Mouse (Mus musculus): Measurements from ENCODE around the gene Olfr44. TPM values are rescaled to one million over a fixed set of nuclear protein-coding genes. Genes with fewer than 3 reads are reported as not detected.
A peak's percentile ranks its signal among the peaks of the same experiment; 100 is the strongest.

Gene Olfr44
- total RNA-seq (2021): not detected
- long read RNA-seq, experiment 1: 0 reads
- long read RNA-seq, experiment 2: 0 reads

DNA sequence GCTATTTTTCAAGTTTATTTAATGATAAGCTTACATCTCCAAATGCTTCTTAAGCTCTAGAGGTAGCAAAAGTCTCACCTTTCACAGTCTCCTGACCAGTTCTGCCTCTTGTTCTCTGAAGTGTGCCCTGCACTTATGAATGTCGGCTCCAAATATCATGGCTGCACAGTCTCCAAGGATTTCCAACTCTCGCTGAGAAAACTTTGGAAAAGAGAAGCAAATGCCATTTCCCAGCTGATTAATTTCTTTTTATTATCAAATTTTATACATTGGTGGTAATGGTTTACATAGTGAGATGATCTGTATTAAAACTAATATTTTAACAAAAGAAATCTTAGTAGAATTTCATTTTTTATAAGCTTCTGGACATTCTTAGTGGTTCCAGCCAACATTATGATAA lies at the start of gene Olfr44:
Gene Olfr44, minus strand, starts transcription at position 101 of the 400 bp plus-strand sequence.
- intact Hi-C loops (cut with DNase I): no loop called here
- no peak for DNase-seq (ENCODE audit: low spot score in 2 of 2)

- no peak for DNase-seq (ENCODE audit: low spot score in 2 of 2)
- intact Hi-C loops (cut with DNase I): no loop called here
Measured at GRCm38 (mm10) chr9:39523616-39524285, 30.0 kb upstream of the Olfr44 start.

DNA sequence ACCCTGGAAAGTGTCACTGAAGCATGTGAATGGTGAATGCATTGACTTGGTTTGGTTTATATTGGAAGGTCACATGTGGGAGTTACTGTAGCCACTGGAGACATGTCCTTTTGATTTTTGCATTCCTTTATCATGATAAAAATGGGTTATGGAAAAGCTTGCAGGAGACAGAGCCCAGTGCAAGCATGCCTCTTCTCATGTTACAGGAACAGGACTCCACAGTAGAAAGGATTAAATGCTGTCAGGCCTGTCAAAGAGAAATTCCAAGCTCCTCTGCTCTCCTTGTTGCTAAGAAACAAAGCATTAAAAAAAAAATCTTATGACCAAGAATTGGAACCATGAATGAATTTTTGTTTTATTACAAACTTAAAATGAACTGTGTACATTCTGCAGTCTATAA lies 24.8 kb upstream of the Olfr44 start:
- no peak for DNase-seq (ENCODE audit: low spot score in 2 of 2)
- intact Hi-C loops (cut with DNase I): loop anchor here (10.0 kb wide), 1 partner anchor 686 kb away; no protein-coding TSS in a partner anchor

GRCm38 (mm10) chr9:39515531-39515930 lies 21.7 kb upstream of the Olfr44 start, which contains the start of gene Olfr957:
Olfr957 (minus strand) TSS chr9:39515809.
- intact Hi-C loops (cut with DNase I): loop anchor here (10.0 kb wide), 1 partner anchor 689 kb away; no protein-coding TSS in a partner anchor

DNA sequence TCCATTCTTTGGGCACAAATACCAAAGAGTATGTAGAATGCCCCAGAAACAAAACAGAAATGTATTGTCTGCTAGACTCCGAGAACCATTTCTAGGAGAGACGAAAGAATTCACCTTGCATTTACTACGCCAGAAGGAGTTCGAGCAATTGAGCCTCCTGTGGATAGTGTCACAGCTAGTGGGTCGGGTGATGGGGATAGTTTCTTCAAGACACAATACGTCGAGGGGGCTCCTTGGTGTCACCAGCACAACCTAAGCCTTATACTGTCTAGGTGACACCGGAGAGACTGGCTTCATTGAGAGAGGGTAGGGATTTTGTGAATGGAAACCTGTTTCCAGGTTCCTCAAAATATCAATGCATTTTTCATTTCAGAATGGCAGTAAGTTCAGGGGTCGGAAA lies 15.6 kb upstream of the Olfr44 start:
- no peak for DNase-seq (ENCODE audit: low spot score in 2 of 2)
- intact Hi-C loops (cut with DNase I): loop anchor here (2.0 kb wide), 1 partner anchor 103 kb away; no protein-coding TSS in a partner anchor

More at GRCm38 (mm10) chr9:39515531-39515930, 21.7 kb upstream of the Olfr44 start, which contains the start of gene Olfr957:
- DNase-seq (ENCODE audit: low spot score in 2 of 2): no peak

DNA sequence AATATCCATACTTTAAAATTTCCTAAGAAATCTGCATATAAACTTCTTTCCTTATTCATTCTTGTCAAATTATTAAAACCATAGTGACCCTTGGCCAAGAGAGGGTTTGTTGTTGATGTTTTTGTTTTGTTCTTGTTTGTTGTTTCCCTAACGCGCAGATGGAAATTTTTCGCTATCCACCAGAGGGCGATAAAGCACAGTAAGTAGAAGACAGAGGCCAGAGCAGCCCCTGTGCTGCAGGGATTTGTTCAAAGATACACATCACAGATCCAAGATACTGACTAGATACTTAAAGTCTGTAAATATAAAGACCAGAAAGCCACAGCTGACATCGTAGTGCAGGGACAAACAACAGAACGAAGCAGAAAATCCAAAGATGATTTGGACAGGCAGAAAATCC lies 15.2 kb upstream of the Olfr44 start:
- peak; percentile 55 to 80 for DNase-seq (ENCODE audit: low spot score in 2 of 2)
- intact Hi-C loops (cut with DNase I): loop anchor here (2.0 kb wide), 1 partner anchor 104 kb away; no protein-coding TSS in a partner anchor

- DNase-seq (ENCODE audit: low spot score in 2 of 2): no peak
- intact Hi-C loops (cut with DNase I): loop anchor here (5.0 kb wide), 1 partner anchor 40 kb away; no protein-coding TSS in a partner anchor
Measured at GRCm38 (mm10) chr9:39471844-39472243, 22.0 kb downstream of the Olfr44 start, which contains the start of gene Olfr955. Olfr955 (minus strand) TSS chr9:39471944.

DNA sequence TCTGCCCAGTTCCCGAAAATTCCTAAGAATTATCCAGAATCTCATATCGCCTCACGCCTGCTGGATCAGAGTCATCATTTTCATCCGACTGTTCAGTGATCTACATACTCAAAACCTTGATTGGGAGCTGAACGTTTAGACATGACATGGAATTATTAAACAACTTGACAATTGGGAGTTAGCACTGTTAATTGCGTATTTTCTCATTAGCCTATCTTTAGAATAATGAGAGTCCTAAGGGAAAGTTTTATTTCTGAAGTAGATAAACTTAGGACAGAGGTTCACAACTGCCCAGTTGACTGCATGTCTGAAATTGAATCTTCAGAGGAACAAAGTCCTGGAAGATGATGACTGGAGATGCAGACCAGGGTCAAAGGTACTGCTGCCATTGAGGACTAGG lies 37.4 kb downstream of the Olfr44 start, which contains the start of gene Olfr954:
Gene Olfr954, plus strand, starts transcription at position 301 of the 400 bp plus-strand sequence.
- no peak for DNase-seq (ENCODE audit: low spot score in 2 of 2)
- intact Hi-C loops (cut with DNase I): no loop called here

Other genes with a start within 250 kb of the Olfr44 start
- gene Olfr1537, start 244.0 kb downstream of the Olfr44 start, total RNA-seq (2021): not detected
- gene Olfr945, start 217.2 kb downstream of the Olfr44 start, total RNA-seq (2021): not detected
- gene Olfr948, start 167.9 kb downstream of the Olfr44 start, total RNA-seq (2021): not detected
- not detected for gene Olfr951, start 106.6 kb downstream of the Olfr44 start, total RNA-seq (2021)
- not detected for gene Olfr952, start 66.8 kb downstream of the Olfr44 start, total RNA-seq (2021)
- not detected for gene Olfr954, start 37.3 kb downstream of the Olfr44 start, total RNA-seq (2021)
- not detected for gene Olfr955, start 22.1 kb downstream of the Olfr44 start, total RNA-seq (2021)
- not detected for gene Olfr957, start 21.8 kb upstream of the Olfr44 start, total RNA-seq (2021)
- gene Olfr958, start 60.1 kb upstream of the Olfr44 start, total RNA-seq (2021): not detected
- gene Olfr959, start 81.6 kb upstream of the Olfr44 start, total RNA-seq (2021): not detected
- gene AW551984, start 110.4 kb upstream of the Olfr44 start, total RNA-seq (2021): 10 to 100 TPM in 1 of 2 experiments, 1 to 10 TPM in 1; 6.5 to 13.9 TPM
- gene Olfr148, start 116.7 kb upstream of the Olfr44 start, total RNA-seq (2021): not detected
- not detected for gene Olfr960, start 127.4 kb upstream of the Olfr44 start, total RNA-seq (2021)
- not detected for gene Olfr961, start 151.1 kb upstream of the Olfr44 start, total RNA-seq (2021)
- gene Olfr963, start 173.2 kb upstream of the Olfr44 start, total RNA-seq (2021): not detected
- not detected for gene Olfr149, start 213.1 kb upstream of the Olfr44 start, total RNA-seq (2021)
- gene Olfr965, start 217.4 kb upstream of the Olfr44 start, total RNA-seq (2021): not detected
- gene Olfr150, start 237.0 kb upstream of the Olfr44 start, total RNA-seq (2021): not detected

All from left cerebral cortex, postnatal 14 days (tissue).